Mouse (Mus musculus) spleen, postnatal 10 days (tissue): ENCODE data around the gene Eef1akmt4.
"Not testable (repeated sequence)": the region's sequence is repeated elsewhere in the genome, so short reads cannot be mapped to it uniquely, and the experiment has no call there.

Experiments used
- DNase-seq, 2 experiments: peaks; one replicate each; pipeline ENCODE4 v3.0.0; 2021 to 2022; ENCODE audit warnings: low spot score in 2 of 2

The Eef1akmt4 gene

GRCm38 (mm10) chr16:20623211-20623610, 11.8 kb downstream of the Eef1akmt4 start:
- no peak for DNase-seq

GRCm38 (mm10) chr16:20628871-20629391, 17.5 kb downstream of the Eef1akmt4 start:
- no peak for DNase-seq

- DNase-seq = no peak
Observed at GRCm38 (mm10) chr16:20629731-20630634, 18.6 kb downstream of the Eef1akmt4 start, which contains the start of gene Ece2. Gene Ece2, plus strand, starts transcription at chr16:20629828.

- no peak for DNase-seq
Observed at GRCm38 (mm10) chr16:20637410-20637809, 26.0 kb downstream of the Eef1akmt4 start.

GRCm38 (mm10) chr16:20638367-20638766, 27.0 kb downstream of the Eef1akmt4 start:
- no peak for DNase-seq

GRCm38 (mm10) chr16:20642161-20642560, 30.8 kb downstream of the Eef1akmt4 start:
- DNase-seq = peak; percentile 28 to 60

GRCm38 (mm10) chr16:20643911-20644310, 32.5 kb downstream of the Eef1akmt4 start:
- DNase-seq = no peak

GRCm38 (mm10) chr16:20651076-20651946, 39.9 kb downstream of the Eef1akmt4 start, which contains the start of gene Psmd2:
Gene Psmd2, plus strand, starts transcription at chr16:20651652.
- peak; percentile 99 for DNase-seq

- no peak for DNase-seq
Observed at GRCm38 (mm10) chr16:20651947-20652310, 40.5 kb downstream of the Eef1akmt4 start.

GRCm38 (mm10) chr16:20653315-20653714, 41.9 kb downstream of the Eef1akmt4 start:
- no peak for DNase-seq

- no peak for DNase-seq
Observed at GRCm38 (mm10) chr16:20657661-20658060, 46.3 kb downstream of the Eef1akmt4 start.

GRCm38 (mm10) chr16:20668013-20668412, 56.6 kb downstream of the Eef1akmt4 start, which contains the start of gene Eif4g1:
Gene Eif4g1, plus strand, starts transcription at chr16:20668313.
- DNase-seq = not testable (repeated sequence)
